Mouse (Mus musculus): ENCODE measurements at regions not wholly inside any gene's neighbourhood (a gene's known extent, or its start where the extent isn't known, plus 50 kb on each side); places are given as distances from the start of the nearest gene placed in this dataset.

GRCm38 (mm10) chr1:90268131-90268691 lies 64.4 kb downstream of the Ackr3 start:
- DNase-seq (ENCODE audit: low read depth, low spot score): no peak

- DNase-seq (ENCODE audit: low read depth, low spot score): no peak
Observed at GRCm38 (mm10) chr1:90268951-90269350, 65.2 kb downstream of the Ackr3 start.

- no peak for DNase-seq (ENCODE audit: low read depth, low spot score)
Observed at GRCm38 (mm10) chr1:90269836-90270235, 66.1 kb downstream of the Ackr3 start.

GRCm38 (mm10) chr1:90271326-90271725 lies 67.5 kb downstream of the Ackr3 start:
- DNase-seq (ENCODE audit: low read depth, low spot score): no peak

- no peak for DNase-seq (ENCODE audit: low read depth, low spot score)
Observed at GRCm38 (mm10) chr1:90272411-90272810, 68.6 kb downstream of the Ackr3 start.

GRCm38 (mm10) chr1:90272830-90273628 lies 69.2 kb downstream of the Ackr3 start:
- DNase-seq (ENCODE audit: low read depth, low spot score): no peak

- no peak for DNase-seq (ENCODE audit: low read depth, low spot score)
Observed at GRCm38 (mm10) chr1:90273629-90273928, 69.8 kb downstream of the Ackr3 start.

GRCm38 (mm10) chr1:90274968-90275651 lies 71.3 kb downstream of the Ackr3 start:
- DNase-seq (ENCODE audit: low read depth, low spot score): peak; percentile 78

- no peak for DNase-seq (ENCODE audit: low read depth, low spot score)
Observed at GRCm38 (mm10) chr1:90275786-90276520, 72.2 kb downstream of the Ackr3 start.

- DNase-seq (ENCODE audit: low read depth, low spot score): no peak
Observed at GRCm38 (mm10) chr1:90277486-90278255, 73.9 kb downstream of the Ackr3 start.

- no peak for DNase-seq (ENCODE audit: low read depth, low spot score)
Observed at GRCm38 (mm10) chr1:90279066-90279839, 75.5 kb downstream of the Ackr3 start.

- no peak for DNase-seq (ENCODE audit: low read depth, low spot score)
Observed at GRCm38 (mm10) chr1:90280227-90280626, 76.4 kb downstream of the Ackr3 start.

- DNase-seq (ENCODE audit: low read depth, low spot score): no peak
Observed at GRCm38 (mm10) chr1:90281255-90281654, 77.5 kb downstream of the Ackr3 start.

- DNase-seq (ENCODE audit: low read depth, low spot score): no peak
Observed at GRCm38 (mm10) chr1:90281956-90282355, 78.2 kb downstream of the Ackr3 start.

GRCm38 (mm10) chr1:90282367-90282766 lies 78.6 kb downstream of the Ackr3 start:
- DNase-seq (ENCODE audit: low read depth, low spot score): no peak

- no peak for DNase-seq (ENCODE audit: low read depth, low spot score)
Observed at GRCm38 (mm10) chr1:90283176-90283775, 79.5 kb downstream of the Ackr3 start.

GRCm38 (mm10) chr1:90283912-90284636 lies 80.3 kb downstream of the Ackr3 start:
- DNase-seq (ENCODE audit: low read depth, low spot score): no peak

GRCm38 (mm10) chr1:90285318-90285717 lies 81.5 kb downstream of the Ackr3 start:
- DNase-seq (ENCODE audit: low read depth, low spot score): no peak

GRCm38 (mm10) chr1:90287251-90287650 lies 83.5 kb downstream of the Ackr3 start:
- no peak for DNase-seq (ENCODE audit: low read depth, low spot score)
